Mouse (Mus musculus) cortical plate, adult 2 months (tissue): Measurements from ENCODE around the gene Ddi2. TPM values are rescaled to one million over a fixed set of nuclear protein-coding genes. Genes with fewer than 3 reads are reported as not detected.
"Not testable (repeated sequence)": the region's sequence is repeated elsewhere in the genome, so short reads cannot be mapped to it uniquely, and the experiment has no call there.

Source experiments
- H3K27ac ChIP-seq: fragments of 200-500 bp; 2 replicates; pipeline ENCODE4 v1.5.1; 2012; ENCODE audit warnings: low read length, control low read depth, inconsistent platforms; ENCODE audit not compliant: insufficient read depth
- H3K4me1 ChIP-seq: fragments of 200-500 bp; 2 replicates; pipeline ENCODE4 v1.6.1; 2011; ENCODE audit warnings: low read length; ENCODE audit not compliant: control insufficient read depth, insufficient read depth
- H3K4me3 ChIP-seq: fragments of 200-500 bp; 2 replicates; pipeline ENCODE4 v1.5.1; 2011; ENCODE audit warnings: mild to moderate bottlenecking, low read length, control low read depth; ENCODE audit not compliant: insufficient read depth
- CTCF ChIP-seq: fragments of 200-500 bp; IDR thresholded peaks from 2 replicates; pipeline ENCODE4 v1.5.1; 2011; ENCODE audit warnings: mild to moderate bottlenecking, control low read depth, low read length; ENCODE audit not compliant: insufficient read depth; ENCODE audit errors: extremely low read depth
- POLR2A ChIP-seq: fragments of 200-500 bp; IDR thresholded peaks from 2 replicates; pipeline ENCODE4 v1.6.1; 2011; ENCODE audit warnings: mild to moderate bottlenecking, low read length, control low read depth; ENCODE audit not compliant: insufficient read depth; ENCODE audit errors: extremely low read depth
- polyA plus RNA-seq: library from polyadenylated mRNA; depleted of rRNA; stranded (reverse); fragments of >200 nt; gene quantifications from 2 replicates; pipeline ENCODE4 v1.2.3, GENCODE M21; 2012; rRNA removed

Gene Ddi2
- polyA plus RNA-seq: 20.7 and 21.1 TPM in 2 replicates

DNA sequence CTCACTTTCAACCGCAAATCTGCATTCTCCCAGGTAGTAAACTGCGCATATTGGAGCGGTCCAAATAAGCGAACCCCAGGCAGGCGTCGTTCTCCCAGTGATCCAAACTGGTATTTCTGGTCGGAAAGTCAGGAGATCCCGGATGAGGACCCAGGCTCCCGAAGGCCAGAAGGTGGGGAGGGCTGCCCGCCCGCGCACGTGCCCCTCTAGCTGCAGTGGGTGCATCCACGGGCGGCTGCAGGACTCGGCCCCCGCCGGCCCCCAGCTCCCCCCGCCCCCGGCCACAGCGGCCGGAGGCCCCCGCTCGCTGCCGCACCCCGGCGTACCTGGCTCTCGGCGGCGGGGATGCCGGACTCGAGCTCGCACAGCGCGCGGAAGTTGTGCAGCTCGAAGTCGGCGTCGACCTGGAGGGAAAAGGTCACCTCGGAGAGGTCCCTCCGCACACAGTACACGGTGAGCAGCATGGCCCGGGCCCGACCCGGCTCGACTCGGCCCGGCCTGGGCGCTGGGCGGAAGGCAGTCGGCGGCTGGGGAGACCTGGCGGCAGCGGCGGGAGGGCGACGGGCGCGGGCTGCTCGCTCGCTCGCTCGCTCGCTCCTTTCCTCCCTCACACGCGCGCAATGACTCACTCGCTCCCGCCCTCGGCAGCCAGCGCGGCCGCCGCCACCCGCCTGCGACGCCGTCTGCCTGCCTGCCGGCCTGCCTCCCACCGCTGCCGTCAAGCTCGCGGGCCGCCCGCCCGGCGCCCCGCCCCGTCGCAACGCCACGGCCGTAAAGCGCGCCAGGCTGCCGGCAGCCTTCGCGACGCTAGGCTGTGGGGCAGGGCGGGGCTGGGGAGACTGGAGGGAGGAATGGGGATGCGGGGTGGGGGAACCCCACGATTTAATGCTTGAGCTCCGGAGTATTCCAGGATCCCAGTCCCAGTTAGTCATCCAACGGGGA, at the start of gene Ddi2:
Gene Ddi2, minus strand, starts transcription at position 689 of the 942 bp plus-strand sequence.
- peak within 1 kb of the TSS; percentile 99 for H3K27ac ChIP-seq
- TF ChIP-seq POLR2A (peak; percentile 51), CTCF (no peak)
- H3K4me3 ChIP-seq: peak within 1 kb of the TSS; percentile 59
- H3K4me1 ChIP-seq: peaks cover 8% of the 10 kb centered on the region; the same call in 1 of the 2 replicates

DNA sequence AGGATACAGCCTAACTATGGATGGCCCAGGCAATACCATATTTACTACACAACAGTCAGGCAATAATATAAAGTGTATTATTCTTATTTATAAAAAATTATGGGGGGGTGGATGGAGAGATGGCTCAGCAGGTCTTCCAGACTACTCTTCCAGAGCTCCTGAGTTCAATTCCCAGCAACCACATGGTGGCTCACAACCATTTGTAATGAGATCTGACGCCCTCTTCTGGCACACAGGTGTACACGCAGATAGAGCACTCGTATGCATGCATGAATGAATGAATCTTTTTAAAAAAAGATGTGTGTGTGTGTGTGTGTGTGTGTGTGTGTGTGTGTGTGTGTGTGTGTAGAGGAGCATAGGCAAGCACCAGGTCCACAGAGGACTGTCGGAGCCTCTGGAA, 49.8 kb upstream of the Ddi2 start:
- not testable (repeated sequence) for H3K27ac ChIP-seq, H3K4me3 ChIP-seq, H3K4me1 ChIP-seq

DNA sequence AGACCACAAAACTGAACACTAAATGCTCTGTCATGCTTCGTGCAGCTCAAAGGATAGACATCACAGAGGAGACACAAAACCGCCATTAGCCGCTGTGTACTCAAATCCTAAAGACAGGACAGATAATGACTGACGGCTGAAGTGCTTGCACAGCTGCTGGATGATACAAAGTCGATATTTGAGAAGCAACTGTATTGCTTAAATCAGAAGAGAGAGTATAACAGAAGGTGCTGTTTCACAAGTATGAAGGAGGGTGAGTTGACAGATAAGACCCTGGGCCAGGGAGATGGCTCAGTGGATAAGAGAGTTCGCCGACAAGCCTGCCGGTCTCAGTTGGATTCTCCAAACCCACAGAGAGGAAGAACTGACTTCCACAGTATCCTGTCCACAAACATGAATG, 48.6 kb upstream of the Ddi2 start:
- H3K27ac ChIP-seq: no peak overlapping the region
- TF ChIP-seq CTCF (no peak), POLR2A (no peak)
- H3K4me1 ChIP-seq: 0 out of 2 replicates have a peak, but pooled peaks cover 2% of the 10 kb centered on the region
- no peak overlapping the region for H3K4me3 ChIP-seq

DNA sequence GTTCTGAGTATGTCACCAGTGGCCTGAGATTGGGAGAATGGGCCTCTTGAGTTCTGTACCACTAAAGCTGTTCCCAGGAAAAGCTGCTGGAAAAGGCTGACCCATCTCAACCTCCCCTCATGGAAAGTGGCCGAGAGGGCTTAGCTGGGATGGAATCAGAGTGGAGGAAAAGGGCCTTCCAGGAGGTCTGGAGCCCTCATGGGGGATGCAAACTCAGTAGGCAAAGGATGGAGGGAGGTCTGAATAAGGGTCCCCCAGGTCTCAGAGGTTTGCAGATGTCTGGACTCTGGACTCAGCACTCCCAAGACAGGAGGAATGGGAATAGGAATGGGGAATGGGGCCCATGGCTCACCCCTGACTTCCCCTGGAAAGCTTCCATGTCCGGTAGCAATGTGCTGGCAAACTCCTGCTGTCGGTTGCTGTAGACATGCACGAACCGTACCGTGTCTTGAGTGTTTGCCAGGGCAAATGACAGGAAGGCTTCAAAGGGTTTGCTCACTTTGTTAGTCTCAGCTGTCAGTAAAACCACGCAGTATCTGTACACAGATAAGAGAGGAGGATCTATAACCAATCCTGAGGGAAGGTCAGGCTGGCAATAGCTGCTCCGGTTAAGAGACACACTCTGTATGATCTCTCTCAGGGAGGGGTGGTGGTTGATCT, 46.4 kb upstream of the Ddi2 start:
- TF ChIP-seq CTCF: no peak
- TF ChIP-seq POLR2A: no peak
- peaks cover 3% of the 10 kb centered on the region; the same call in 1 of the 2 replicates for H3K4me1 ChIP-seq
- no peak overlapping the region for H3K4me3 ChIP-seq
- H3K27ac ChIP-seq: no peak overlapping the region

DNA sequence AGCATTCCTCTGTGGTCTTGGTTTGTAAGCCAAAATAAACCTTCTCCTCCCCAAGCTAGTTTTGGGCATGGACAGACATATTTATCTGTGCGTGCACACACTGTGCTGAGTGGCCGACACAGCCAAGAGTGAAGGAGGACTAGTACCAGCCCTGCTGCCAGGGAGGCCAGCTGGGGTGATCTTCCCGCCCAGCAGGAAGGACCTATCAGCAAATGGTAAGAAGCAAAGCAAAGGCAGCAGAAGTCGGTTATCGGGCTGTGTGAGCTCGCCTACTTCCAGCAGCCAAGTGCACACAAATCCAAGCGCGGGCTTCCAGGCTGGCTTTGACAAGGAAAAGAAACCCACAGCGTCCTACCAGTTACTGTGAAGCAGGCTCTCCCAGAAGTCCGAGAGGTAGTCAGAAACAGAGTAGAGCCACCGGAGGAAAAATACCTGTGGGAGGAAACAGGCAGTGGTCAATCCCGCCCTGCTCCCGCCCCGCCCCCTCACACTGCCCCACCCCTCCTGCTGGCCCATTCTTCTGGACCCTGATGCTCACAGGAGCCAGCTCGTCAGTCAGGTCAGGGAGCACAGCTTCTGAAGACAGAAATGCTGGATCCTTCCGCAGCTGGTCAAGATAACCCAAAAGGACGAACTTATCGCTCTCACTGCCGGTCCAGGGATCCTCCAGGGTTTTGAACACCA, 44.3 kb upstream of the Ddi2 start:
- Histone ChIP-seq H3K4me1 (peaks cover 3% of the 10 kb centered on the region; the same call in 1 of the 2 replicates), H3K27ac (no peak overlapping the region), H3K4me3 (no peak overlapping the region)
- no peak for TF ChIP-seq CTCF
- TF ChIP-seq POLR2A: no peak

DNA sequence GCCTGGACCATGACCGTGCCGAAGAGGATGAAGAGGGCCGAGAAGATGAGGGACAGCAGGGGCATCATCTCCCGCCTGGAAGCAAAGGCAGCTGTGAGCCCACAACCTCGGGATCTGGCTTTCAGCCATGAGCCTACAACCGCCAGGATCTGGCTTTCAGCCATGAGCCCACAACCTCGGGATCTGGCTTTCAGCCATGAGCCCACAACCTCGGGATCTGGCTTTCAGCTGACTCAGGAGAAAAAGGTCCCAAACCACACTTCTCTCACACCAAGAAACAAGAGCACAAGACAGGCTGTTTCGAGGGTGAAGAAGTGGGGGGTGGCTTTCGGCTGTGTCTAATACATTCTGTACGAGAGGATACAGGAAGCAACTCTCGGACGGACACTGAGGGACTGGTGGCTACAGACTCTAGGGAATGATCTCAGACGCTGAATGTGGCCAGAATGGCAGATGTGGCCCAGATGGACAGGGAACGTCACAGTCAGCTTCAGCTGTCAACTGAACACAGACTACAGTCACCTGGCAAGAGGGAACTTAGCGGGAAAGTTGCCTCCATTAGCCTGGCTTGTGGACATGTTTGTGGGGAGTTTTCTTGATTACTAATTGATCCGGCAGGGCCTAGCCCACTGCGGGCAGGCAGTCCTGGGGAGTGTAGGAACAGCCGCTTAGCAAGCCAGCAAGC, 43.6 kb upstream of the Ddi2 start:
- TF ChIP-seq CTCF (no peak), POLR2A (no peak)
- no peak overlapping the region for H3K4me3 ChIP-seq
- no peak overlapping the region for H3K27ac ChIP-seq
- peaks cover 3% of the 10 kb centered on the region; the same call in 1 of the 2 replicates for H3K4me1 ChIP-seq

DNA sequence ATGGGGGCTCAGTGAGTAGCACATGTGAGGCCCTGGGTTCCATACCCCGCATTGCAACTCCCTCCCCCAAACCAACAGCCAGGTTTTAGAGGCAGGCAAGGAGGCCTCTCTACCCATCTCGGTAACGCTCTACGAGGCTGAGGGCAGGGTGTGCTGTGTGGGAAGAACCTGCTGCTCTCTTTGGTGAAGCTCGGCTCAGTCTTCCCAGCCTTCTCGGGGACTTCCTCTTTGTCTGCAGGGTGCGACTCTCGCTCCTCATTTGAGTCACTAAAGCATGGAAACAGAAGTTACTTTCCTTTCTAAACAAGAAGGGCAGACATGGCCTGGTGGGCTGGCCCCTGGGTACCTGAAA, 43.1 kb upstream of the Ddi2 start:
- TF ChIP-seq POLR2A (no peak), CTCF (no peak)
- Histone ChIP-seq H3K4me3 (no peak overlapping the region), H3K27ac (no peak overlapping the region), H3K4me1 (peaks cover 3% of the 10 kb centered on the region; the same call in 1 of the 2 replicates)

DNA sequence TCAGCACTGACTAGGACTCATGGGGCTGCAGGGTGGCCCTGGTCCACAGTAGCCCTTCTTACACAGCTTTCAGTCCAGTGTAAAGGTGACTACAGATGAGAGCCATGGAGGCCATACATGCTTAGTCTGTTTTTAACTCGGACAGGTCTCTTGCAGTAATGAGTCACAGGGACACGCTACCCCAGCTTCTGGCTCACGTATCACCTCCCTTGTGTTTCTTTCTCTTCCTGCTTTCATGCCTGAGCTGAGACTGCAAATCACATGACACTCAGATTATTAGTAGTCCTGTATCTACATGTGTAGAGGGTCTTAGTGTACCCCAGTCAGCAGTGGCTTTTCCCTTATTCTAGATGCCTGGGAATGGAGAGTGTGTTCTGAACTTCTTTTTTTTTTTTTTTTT, 41.8 kb upstream of the Ddi2 start:
- H3K4me3 ChIP-seq: no peak overlapping the region
- no peak overlapping the region for H3K27ac ChIP-seq
- TF ChIP-seq CTCF: no peak
- no peak for TF ChIP-seq POLR2A
- peaks cover 3% of the 10 kb centered on the region; the same call in 1 of the 2 replicates for H3K4me1 ChIP-seq

DNA sequence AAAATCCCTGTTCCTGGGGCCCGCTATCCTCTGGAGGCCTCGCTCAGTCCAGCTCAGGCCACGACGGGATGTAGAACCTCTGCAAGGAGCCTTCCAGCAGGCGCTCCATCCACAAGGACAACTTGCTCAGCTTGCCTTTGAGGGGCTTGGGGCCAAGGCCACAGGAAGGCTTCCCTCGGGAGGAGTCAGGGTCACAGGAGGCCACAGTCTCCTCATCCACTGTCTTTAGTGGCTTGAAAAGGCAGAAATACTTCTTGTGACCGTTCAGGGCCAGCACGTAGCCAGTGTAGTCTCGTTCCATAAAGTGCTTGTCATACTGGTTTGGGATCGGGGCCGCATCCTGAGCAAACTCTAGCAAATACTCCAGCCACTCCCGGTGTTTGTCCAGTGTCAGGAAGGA, 40.3 kb upstream of the Ddi2 start:
- TF ChIP-seq POLR2A: no peak
- TF ChIP-seq CTCF: no peak
- no peak overlapping the region for H3K27ac ChIP-seq
- H3K4me1 ChIP-seq: peaks cover 3% of the 10 kb centered on the region; the same call in 1 of the 2 replicates
- H3K4me3 ChIP-seq: no peak overlapping the region
